Mouse (Mus musculus) gastrocnemius, adult 8-10 months (tissue): ENCODE results near the gene Tnfsf12. TPM values are rescaled to one million over a fixed set of nuclear protein-coding genes. Genes with fewer than 3 reads are reported as not detected.

Experiments
- DNase-seq, 2 experiments: peaks; one replicate each; pipeline ENCODE4 v3.0.0; 2022; ENCODE audit warnings: low spot score in 2 of 2
- total RNA-seq, 4 experiments: library from RNA; stranded (reverse); gene quantifications; 2 replicates each; pipeline ENCODE4 v1.2.4; 2022

The Tnfsf12 gene
- total RNA-seq, 4 experiments from 2014 or later, result 6.0 to 9.0 (median 7.1) TPM

- DNase-seq, result peak; percentile 89 to 96
Observed at GRCm38 (mm10) chr11:69681314-69682208, 14.1 kb downstream of the Tnfsf12 start, which contains the start of gene Senp3. TSS of gene Senp3 (minus strand) at chr11:69682084.

GRCm38 (mm10) chr11:69680136-69680855, 15.4 kb downstream of the Tnfsf12 start:
- DNase-seq, result no peak

- DNase-seq, result no peak
Observed at GRCm38 (mm10) chr11:69679144-69679543, 16.5 kb downstream of the Tnfsf12 start.

DNA sequence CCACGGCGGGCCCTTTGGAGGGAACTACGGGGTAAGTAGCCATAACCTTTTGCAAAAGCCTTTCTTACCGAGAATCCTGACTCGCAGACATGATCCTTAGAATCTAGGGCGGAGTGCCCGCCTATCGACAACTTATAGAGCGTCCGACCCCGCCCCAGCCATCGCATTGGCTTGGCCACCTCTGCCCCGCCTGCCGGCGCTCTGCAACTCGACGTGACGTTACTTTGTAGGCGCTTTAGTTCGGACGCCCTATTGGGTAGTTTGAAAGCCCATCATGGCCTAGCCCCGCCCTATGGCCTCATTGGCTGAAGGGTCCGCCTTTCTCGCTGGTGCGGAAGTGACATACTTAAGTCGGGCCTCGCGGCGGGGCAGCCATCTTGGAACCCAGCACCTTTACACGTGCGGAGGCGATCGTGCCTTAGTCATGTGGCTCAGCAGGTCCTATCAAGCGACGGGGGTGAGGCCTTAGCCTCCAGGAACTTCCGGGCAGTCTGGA, 23.4 kb downstream of the Tnfsf12 start, which contains the start of gene Eif4a1:
Gene Eif4a1, minus strand, starts transcription at position 213 of the 496 bp plus-strand sequence.
- peak; percentile 100 for DNase-seq

GRCm38 (mm10) chr11:69671726-69672124, 23.9 kb downstream of the Tnfsf12 start:
- DNase-seq, result no peak

DNA sequence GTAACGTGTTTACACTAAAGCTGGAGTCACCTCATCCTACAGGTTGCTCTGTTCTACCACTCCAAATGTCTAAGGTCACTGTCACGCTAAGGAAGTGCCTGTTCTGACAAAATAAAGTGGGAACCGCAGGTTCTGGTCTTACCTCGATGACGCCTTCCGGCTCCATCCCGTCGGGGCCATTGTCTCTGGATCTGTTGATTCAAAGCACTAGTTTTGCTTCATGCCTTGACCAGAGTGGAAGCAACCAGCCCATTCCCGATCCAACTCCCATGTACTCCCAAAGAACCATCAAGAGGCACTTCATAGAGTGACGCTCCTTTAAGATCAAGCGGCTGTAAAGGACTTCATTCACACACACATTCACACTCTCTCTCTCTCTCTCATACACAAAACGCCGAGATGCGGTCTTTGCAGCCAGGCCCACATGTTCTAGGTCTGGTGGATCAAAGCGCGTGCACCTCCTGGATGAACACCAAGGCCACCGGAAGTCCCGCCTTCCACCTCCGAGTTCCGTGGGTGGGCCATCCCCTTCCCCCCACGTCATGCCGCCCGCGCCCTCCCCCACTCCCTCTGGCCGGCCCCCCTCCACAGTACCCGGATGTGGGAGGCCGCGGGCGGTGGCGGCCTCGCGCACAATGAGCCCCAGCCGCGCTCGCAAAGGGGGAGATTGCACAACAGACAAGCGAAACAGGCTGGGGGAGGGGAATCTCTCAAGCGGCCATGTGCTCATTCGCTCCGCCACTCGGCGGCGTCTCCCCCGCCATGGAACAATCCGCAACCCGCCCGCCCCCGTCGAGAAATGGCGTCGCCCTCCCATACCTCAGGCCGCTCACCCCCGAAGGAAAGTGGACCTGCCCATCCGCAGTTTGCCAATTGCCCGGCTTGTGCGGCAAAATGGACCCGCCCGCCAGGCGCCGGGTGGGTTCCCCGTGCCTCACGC, 24.6 kb downstream of the Tnfsf12 start:
- DNase-seq, result peak; percentile 89 to 93

- no peak for DNase-seq
Observed at GRCm38 (mm10) chr11:69666665-69667005, 29.0 kb downstream of the Tnfsf12 start.

GRCm38 (mm10) chr11:69665961-69666664, 29.5 kb downstream of the Tnfsf12 start, which contains the start of gene Cd68:
TSS of gene Cd68 (minus strand) at chr11:69666153.
- no peak for DNase-seq

DNA sequence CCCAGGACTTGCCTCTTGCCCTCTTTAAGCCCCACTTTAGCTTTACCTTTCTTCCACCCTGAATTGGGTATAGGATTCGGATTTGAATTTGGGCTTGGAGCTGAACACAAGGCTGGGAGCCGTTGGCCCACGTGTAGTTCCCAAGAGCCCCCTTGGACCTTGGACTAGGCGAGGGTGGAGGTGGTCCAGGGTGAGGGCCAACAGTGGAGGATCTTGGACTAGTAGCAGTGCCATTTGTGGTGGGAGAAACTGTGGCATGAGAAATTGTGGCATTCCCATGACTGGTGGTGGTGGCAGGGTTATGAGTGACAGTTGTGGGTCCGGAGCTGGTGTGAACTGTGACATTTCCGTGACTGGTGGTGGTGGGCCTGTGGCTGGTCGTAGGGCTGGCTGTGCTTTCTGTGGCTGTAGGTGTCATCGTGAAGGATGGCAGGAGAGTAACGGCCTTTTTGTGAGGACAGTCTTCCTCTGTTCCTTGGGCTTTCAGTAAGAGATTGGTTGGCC, 30.1 kb downstream of the Tnfsf12 start:
- DNase-seq, result no peak

GRCm38 (mm10) chr11:69664841-69665240, 30.8 kb downstream of the Tnfsf12 start:
- DNase-seq, result no peak

- DNase-seq, result no peak
Observed at GRCm38 (mm10) chr11:69663795-69664194, 31.9 kb downstream of the Tnfsf12 start.

- no peak for DNase-seq
Observed at GRCm38 (mm10) chr11:69662967-69663671, 32.5 kb downstream of the Tnfsf12 start.

GRCm38 (mm10) chr11:69662213-69662966, 33.3 kb downstream of the Tnfsf12 start, which contains the start of gene Mpdu1:
TSS of gene Mpdu1 (minus strand) at chr11:69662642.
- peak; percentile 85 to 92 for DNase-seq

DNA sequence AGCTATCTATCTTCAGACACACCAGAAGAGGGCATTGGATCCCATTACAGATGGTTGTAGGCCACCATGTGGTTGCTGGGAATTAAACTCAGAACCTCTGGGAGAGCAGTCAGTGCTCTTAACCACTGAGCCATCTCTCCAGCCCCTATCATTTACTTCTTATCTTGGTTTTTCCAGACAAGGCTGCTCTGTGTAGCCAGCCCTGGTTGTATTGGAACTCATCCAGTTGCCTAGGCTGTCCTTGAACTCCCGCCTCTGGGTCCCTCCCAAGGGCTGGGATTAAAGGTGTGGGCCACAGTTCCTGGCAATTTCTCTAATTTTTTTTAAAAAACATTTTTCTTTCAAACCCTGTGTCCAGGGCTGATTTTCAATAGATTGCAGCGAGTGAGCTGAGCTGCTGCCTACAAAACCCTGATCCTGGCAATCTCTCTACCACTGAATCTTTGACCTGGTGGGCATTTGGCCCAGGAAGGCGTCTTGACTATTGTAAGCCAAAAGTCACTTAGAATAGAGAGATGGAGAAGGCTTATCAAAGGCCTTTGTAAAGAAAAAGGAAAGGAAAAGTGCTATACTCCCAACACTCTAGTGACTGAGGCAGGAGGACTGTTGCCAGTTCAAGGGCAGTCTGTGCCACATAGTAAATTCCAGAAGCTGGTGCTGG, 34.3 kb downstream of the Tnfsf12 start:
- DNase-seq, result no peak

- DNase-seq, result no peak
Observed at GRCm38 (mm10) chr11:69657462-69657881, 38.2 kb downstream of the Tnfsf12 start.

DNA sequence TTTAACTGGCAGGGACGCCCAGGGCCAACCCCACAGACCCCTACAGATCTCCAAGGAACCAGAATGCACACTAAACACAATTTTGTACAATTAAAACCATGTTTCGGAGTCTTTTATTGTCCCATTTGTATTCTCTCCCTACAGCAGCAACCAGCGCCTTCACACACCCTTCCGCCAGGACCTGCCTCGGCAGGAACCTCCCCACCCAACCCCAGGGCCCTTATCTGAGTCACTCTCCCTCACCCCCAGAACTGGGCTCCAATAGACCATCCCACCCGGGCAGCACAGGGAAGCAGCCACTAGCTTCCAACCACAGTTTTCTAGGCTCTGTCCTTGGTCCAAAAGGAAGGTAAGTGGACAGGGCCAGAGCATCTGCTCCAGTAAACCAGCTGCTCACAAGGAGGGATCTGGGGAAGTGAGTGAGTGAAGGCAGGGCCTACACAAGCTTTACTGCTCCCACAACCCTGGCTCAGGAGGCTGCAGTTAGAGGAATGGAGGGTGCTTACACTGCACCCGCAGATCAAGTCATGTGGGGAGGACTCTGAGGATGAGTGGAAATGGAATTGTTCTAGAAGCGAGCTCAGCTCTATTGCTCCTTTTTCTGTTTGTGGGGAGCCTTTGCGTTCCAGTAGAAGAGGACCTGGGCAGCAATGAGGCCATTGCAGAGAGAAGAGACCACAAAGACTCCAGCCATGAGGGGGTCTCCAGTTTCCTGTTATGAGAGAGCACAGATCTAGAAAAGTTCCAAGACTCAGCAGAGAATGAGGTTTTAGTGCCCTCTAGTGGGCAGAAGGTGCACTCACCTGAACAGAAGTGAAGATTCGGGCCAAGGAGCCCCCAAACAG, 38.8 kb downstream of the Tnfsf12 start:
- DNase-seq, result no peak

DNA sequence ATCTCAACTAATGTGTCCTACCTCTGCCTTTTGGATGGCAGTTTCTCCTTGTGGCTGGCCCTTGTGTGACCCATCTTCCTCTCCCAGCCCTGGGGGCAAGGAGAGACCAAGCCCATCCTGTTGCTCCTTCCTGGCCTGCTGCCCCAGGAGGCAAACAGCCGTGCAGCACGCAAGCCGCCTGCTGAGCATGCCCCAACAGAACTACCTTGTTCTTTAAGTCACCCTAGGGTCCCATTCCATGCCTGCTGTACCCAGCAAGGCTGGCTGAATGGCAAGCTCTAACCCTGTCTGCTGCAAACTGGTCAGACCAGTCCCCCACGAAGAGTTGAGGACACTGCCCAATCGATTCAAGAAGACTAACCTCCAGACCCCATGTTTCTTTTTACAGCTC, 39.6 kb downstream of the Tnfsf12 start:
- DNase-seq, result no peak
